Mouse (Mus musculus) bone marrow macrophage, adult 2 months (primary cell): ENCODE data around the gene Gm11938.

ENCODE experiments used
- CTCF ChIP-seq: IDR thresholded peaks from 2 replicates; pipeline ENCODE4 v1.5.1; 2012; ENCODE audit warnings: low read depth, mild to moderate bottlenecking, low read length, moderate library complexity
- POLR2A ChIP-seq: IDR thresholded peaks from 2 replicates; pipeline ENCODE4 v1.6.1; 2012; ENCODE audit warnings: mild to moderate bottlenecking, low read depth, low read length, borderline replicate concordance

DNA sequence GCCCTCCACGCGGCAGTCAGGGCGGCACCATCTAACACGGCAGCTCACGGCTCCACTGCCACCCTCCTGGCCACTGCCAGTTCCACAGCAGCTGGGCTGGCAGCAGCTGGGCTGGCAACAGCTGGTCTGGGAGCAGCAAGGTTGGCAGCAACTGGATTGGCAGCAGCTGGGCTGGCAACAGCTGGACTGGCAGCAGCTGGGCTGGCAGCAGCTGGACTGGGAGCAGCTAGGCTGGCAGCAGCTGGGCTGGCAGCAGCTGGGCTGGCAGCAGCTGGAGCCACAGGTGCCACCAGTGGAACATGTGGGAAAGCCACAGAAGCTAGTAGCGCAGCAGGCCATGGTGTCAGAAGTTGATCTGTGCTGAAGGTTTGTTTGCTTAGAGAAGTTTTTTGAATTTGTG lies 12.1 kb downstream of the Gm11938 start, which contains the start of gene Krtap1-3:
- no peak for TF ChIP-seq CTCF
- no peak for TF ChIP-seq POLR2A
